Mouse (Mus musculus): ENCODE data around the gene Notch1.

DNA sequence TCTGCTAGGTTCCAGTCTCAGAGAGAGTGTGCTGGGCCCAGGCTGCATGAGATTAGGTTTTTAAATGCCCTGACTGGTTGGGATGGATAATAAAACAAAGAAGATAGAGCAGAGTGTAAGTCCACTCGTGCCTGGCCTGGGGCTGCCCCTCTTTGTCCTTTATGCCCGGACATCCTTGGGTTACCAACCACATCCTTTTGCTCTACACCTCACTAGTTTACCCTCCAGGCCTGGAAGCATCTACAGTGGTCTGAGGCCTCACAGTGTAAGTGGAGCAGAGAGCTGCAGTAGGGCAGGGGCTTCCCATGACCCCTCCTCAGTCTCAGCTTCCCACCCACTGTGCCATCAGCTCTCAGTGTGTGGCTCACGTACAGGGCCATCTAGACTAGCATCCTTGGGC, 17.7 kb upstream of the Notch1 start:
- TF ChIP-seq GATA1 (IDR thresholded peaks at IDR 0.05; ENCODE audit: borderline replicate concordance, low read length), result no peak
- no peak for TF ChIP-seq CTCF (IDR thresholded peaks at IDR 0.05; ENCODE audit: low read depth, low read length)
